Mouse (Mus musculus) layer of hippocampus, adult 9-11 months (tissue): ENCODE data around the gene BC067074.
A peak's percentile ranks its signal among the peaks of the same experiment; 100 is the strongest.
"Not testable (repeated sequence)": the region's sequence is repeated elsewhere in the genome, so short reads cannot be mapped to it uniquely, and the experiment has no call there.

ENCODE experiments used
- DNase-seq: peaks from one replicate; pipeline ENCODE4 v3.0.0; 2022

The BC067074 gene

DNA sequence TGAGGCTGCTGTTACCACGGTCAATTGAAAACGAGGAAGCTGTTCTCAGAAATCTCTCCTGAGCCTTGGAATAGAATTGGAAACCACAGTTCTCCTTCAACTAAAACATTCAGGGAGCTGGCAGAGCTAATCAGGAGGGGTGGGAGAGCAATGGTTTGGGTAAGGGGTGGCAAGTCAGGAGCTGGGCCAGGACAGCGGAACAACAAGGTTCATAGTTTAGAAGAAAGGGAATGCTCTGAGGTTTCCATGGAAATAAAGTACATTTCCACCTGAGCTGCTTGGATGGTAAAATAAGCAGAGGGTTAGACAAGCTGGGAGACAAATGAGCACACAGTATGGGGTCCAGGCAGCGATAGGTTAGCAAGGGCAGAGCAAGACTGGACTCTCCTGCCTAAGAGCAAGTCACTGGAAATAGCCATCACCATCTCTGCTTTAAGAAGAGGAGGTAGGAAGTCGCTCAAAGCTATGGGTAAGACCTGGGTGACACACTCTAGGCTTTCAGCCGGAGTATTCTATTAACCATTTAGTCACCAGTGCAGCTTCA, 86.9 kb downstream of the BC067074 start:
- no peak for DNase-seq

DNA sequence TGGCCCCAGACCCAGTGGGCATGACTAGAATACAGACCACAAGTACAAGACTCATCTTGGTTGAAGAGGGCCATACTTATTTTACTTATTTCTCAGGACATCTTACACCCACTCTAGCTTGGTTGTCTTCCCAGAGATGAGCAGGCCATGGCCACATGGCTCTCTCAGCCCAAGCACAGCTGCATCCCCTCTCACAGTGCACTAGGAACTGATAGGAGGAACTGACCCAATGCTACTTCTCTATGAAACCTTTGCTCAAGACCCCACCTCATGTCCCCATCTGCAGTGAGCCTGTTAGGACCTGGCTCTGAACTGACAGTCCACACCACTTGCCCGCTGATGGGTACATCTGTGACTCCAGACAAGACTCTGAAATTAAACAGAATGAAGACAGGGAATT, 88.8 kb downstream of the BC067074 start:
- DNase-seq = peak; percentile 84

DNA sequence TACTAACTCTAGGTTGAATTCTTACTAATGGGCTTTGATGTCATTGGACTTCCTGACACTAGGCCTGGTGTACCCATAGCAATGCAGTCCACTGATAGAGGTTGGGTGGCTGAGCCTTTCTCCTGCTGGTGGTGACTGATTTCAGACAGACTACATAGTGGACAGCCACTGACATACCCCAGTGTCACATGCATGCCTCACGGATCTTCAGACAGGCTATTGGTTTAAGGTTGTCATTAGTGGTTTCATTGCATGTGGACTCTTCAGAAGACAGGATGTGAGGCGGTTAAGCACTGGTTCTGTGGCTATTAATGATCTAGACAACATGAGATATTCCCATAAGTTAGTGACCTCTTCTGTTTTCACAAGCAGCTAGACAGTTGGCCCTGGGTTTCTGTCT, 89.2 kb downstream of the BC067074 start:
- peak; percentile 19 for DNase-seq

DNA sequence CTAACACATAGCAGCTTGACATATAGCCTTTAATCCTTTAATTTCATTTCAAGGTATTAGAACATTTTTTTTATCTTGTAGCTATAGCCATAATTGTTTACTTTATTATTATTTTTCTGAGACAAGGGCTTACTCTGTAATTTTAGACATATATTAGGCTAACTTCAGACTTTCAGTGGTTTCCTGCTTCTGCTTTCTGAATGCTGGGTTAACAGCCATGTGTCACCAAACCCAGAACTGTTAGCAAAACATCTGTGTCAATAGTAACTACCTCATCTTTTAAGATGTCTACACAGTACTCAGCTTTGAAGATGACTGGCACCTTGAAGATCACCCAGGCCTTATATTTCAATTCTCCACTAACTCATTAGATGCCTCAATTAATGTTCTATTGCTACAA, 89.8 kb downstream of the BC067074 start:
- not testable (repeated sequence) for DNase-seq

DNA sequence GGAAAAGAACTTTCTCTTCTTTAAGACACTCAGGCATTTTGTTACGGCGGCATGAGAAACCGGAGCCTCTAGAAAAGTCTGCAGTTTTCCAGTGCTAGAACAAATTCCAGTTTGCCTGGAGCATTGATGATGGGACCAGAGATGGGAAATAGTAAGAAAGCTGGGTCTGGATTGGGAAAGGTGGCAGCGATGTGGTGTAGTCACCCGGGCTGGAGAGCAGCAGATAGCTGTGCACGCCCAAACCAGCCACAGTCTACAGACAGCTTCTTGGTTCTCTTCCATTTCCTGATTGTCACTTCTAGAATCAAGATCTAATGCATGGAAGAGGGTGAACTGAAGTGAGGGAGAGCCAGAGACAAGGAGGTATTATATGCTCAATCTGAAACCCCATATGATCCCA, 100.4 kb downstream of the BC067074 start:
- no peak for DNase-seq

DNA sequence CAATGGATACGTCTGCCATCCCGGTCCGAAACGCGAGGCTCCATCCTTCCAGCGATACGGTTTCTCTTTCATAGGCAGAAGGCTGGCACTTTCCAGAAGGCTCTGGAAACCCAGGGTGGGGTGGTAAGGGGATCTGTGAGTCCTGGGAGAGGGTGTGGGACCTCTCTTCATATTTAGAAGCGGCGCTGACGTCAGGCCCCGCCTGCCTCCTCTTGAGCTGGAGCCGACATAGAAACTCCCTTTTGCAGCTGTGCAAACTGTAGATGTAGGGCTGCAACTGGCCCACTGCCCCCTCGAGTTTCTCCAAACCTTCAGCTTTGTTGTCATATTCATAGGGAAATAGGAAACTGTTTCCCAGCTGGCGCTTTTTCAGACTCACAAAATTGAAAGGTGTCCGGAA, 101.6 kb downstream of the BC067074 start:
- no peak for DNase-seq

DNA sequence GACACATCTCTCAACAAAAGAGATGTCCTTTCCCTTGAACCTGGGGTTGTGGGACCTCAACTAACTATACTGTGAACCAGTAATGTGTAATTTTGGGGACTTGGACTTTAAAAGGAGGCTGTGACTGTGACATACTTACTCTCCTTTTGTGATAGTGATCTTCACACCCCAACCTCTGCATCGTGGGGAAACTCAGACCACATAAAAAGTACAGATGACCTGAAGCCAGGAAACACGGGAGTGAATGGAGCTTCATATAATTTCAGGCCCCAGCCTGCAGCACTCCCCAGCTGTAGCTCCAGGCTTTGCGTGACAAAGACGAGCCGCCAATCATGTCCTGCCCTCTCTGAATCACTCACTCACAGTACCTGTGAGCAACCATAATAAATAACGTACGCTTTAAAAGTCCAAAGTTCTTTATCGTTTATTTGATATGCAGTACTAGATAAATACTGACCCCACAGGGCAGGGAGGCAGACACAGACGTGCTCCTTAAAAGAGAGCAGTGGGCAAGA, 104.1 kb downstream of the BC067074 start:
- DNase-seq = no peak

DNA sequence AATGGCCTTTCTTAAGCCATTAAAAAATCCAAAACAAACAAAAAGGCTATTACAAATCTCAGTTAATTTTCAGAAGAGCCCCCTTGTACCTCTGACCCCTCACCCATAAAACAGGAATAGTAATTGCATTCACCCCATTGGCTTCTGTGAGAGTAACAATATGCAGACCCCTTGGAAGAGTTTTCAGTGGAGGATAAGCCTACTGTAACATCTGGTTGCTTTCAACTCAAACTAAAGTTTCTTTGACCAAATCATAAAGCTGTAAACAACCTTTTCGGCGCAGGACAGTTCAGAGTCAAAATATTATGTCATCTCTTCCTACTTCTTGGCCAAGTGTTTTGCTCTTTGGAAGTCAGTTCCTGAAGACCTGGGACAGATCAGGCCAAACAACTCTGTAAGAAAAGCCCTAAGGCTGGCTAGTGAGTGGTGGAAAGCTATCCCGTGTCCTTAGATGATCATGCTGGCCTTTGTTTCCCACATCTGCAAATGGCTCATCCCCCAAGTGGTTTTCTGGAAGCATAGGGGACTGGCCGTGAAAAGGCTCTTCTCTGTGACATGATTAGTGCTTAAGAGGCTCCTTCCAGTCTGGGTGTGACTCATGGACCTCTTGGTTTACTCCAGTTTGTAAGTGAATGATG, 108.5 kb downstream of the BC067074 start:
- no peak for DNase-seq

DNA sequence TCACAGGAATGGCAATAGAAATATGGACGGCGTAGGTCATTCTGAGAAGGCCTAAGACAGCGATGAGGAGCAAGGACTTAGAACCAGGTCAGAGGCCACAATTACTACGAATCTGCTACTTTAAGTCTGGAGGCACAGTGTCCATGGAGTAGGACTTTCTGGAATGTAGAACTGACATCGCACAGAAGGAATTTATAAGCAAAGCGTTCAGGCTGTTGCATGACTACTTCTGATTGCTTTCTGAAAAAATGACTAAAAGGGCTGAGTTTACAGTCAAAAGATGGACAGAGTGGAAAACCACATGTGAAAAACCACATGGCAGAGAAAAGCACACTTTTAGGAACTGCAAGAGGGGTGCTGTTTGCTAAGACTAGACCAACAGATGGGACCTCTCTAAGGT, 110.7 kb downstream of the BC067074 start:
- DNase-seq = no peak

DNA sequence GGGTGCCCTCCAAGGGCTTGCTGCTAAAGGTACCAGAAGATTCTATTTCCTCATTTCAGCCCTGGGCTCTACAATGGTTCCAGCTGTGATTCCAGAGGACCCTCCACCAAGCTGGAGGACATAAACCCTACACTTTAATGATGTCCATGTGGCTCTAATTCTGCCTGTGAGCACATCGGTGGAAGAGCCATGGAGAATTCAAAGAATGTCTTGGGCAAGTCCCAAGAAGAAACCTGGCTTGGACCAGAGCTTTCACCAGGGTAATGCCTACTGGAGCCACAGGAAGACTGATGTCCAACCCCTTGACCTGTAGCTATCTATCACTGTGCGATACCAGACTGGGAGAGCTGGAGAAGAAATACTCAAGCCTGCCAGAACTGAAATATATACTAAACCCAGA, 111.2 kb downstream of the BC067074 start:
- DNase-seq = no peak

DNA sequence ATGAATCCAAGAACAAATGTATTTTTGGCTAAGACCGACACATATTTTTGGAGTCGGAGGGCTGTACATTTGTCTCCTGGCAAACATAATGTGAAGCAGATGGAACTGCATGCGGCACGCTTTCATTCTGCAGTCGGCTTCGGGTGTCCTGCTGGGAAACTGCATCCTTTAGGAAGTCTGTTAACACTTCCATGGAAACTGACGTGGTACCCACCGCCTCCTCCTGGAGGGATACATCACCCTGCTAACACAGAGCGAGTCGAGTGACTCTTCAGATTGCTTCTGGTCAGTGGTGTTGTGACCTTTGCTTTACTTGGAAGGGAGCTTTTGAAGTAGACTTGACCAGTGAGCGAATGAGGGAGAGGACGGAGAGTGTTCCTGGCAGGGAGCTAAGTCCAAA, 117.0 kb downstream of the BC067074 start:
- peak; percentile 78 for DNase-seq

DNA sequence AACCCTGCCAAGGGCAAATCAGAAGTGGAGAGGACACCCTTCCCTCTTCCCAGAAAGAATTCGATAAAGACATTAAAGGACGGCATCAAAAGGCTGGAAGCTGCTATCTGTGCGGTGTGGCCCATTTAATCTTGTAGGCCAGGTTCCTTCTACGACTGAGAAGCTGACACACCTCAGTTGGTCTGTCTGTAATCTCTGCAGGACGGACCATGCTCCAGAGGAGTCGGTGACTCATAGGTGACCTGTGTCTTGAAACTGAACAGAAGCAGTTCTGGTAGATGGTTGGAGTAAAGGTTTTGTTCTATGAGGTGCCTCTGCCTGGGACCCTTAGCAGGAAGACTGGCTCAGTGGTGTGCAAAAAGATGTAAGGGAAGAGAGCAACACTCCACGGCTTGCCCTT, 122.6 kb downstream of the BC067074 start:
- no peak for DNase-seq

DNA sequence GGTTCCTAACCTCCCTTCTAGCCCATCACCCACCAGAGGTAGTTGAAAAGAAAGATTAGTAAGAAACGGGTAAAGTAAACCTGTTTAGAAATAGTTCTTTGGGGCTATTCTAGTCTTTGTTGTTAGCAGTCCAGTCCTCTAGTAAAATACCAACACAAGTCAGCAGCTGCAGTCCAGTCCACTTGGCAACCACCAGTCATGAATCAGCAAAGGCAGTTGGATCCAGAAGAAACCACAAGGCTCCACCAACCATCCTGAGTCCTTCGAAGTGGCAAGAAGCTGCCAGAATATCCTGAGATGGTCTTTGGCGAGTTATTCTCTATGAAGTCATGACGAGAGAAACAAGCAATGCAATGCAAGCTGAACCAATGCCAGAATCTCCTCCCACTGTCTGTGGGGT, 124.0 kb downstream of the BC067074 start:
- DNase-seq = no peak

DNA sequence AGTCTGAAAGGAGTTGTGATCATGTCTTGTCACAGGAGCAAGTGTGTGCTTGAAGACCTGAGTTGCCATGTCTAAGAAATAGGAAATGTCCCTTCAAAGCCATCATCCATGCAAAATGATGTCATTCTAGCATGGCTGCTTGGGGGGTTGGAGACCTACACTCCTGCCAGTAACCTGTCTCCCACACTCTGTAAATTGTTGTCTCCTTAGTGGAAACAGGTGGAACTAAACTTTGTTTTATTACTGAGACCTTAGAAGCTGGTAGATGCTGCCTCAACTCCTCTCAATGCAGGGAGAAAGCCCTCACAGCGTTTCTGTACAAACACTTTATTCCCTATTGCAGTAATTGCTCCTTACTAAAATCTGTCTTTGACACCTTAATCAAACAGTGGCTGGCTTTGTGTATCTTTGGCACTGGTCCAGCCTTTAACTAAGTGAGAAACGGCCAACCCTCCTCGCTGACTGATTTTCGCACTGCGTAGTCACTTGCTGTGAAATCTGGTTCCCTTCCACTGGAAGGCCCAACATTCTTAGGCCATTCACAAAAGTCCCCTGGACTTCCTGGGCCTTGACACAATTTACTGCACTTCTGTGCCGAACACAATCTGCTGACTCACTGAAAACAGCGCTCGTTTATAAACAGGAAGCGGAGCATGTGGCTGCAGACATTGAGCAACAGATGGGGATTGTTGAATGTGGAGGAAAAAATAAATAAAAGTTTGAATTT, 125.0 kb downstream of the BC067074 start:
- peak; percentile 84 for DNase-seq

DNA sequence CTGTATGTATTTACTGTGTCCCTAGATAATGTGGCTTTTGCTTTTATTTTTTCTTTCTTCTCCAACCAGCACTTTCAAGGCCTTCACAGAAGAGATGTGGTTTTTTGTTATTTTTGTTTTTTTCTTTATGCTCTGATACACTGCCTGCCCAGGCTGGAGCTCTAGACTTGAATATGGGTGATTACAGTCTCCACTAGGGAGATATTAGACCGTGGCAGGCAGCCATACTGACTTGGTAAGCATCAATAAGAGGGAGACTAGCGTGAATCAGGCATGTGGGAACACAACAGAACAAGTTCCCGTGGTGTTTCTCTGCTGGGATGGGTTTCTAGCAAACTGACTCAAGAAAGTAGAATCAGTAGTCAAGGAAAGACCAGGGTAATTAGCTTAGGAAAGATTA, 125.7 kb downstream of the BC067074 start:
- no peak for DNase-seq

DNA sequence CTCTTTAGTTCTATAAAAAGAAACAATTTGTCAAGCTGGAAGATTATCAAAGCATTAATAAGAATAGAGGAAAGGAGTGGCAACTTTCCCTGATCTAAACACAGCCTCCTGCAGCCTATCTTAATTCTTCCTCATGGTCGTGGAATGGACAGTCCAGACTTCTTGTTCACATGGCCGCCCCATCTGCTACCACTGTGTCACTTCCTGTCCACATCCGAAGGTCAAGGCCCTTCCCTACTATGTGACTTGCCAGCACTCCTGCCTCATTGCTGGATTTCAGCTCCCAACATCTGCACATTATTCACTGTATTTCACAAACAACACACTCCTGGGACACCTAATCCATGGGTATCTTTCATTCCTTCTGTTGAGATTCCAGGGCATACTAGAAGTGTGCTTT, 128.5 kb downstream of the BC067074 start:
- DNase-seq = no peak

DNA sequence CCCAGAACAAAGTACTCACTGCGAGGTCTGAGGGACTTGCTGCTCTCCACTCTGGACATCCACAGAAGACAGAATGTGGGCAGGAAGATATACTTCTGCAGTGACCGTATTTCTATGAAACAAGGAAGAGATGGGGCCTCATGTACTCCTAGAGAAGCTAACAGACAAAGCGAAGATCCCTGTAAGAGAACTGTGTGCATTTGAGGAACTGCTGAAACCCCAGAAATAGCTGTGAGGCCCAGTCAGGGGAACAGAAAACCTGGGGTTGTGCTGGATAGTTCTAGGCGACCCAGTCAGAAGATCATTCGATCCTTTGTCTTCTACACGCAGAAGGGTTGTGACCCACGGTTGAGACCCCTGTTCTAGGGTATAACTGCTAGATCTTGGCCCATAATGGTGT, 130.9 kb downstream of the BC067074 start:
- DNase-seq = peak; percentile 38

DNA sequence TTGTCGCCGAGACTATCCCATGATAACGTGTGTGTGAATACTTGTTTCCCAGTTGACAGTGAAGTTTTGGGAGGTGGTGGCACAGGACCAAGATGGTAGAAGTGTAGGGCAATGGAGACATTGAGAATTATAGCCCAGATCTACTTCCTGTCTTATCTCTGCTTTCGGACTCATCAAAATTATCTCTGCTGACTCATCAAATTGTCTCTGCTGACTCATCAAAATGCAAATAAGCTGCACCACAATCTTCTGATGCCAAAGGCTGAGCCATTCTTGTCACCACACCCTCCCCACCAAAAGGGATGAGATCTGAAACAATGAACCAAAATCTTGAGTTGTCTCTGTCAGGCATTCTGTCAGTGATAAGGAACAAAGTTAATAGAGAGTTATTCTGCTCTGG, 132.9 kb downstream of the BC067074 start:
- DNase-seq = no peak
